Mouse (Mus musculus): ENCODE data around the gene Chtop.

Gene Chtop

GRCm38 (mm10) chr3:90462579-90462978 is 46.7 kb downstream of the Chtop start:
- DNase-seq, result no peak

DNA sequence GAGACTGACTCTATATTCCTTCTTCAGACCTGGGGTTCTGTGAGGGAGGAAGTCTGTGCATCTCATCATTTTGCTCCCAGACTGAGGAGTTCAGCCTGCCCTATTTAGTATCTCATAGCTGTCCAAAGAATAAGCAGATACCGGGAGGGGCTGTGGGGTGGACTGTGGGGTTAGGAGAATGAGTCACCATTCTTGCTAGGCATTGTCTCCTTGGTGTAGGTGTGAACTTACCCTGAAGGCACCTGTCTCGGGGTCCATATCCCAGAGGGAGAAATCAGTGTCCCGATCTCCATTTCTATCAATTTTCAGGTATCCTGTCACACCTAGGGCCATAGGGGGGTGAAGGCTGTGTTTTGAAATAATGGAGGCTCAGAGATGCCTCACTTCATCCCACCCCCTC is 47.4 kb downstream of the Chtop start:
- no peak for DNase-seq

- DNase-seq, result no peak
Measured at GRCm38 (mm10) chr3:90460315-90460714, 49.0 kb downstream of the Chtop start.

GRCm38 (mm10) chr3:90459727-90460126 is 49.6 kb downstream of the Chtop start:
- no peak for DNase-seq

DNA sequence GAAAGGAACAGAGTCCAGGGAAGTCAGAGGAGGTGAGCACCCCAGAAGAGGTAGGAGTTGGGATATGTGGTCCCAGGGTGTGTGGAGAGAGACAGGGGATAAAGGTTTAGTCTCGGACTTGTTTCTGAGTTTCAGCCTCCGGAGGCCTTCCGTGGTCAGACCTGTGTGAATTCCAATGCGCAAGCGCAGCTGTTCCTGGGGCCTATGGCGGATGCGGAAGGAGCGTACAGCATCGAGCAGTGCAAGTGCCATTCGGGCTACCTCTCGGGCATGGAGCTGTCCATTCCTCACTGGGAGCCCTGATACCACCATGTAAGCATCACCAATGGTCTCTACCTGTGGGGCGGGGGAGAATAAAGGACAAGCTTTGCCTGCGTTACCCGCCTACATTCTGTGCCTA is 54.4 kb downstream of the Chtop start:
- no peak for DNase-seq

DNA sequence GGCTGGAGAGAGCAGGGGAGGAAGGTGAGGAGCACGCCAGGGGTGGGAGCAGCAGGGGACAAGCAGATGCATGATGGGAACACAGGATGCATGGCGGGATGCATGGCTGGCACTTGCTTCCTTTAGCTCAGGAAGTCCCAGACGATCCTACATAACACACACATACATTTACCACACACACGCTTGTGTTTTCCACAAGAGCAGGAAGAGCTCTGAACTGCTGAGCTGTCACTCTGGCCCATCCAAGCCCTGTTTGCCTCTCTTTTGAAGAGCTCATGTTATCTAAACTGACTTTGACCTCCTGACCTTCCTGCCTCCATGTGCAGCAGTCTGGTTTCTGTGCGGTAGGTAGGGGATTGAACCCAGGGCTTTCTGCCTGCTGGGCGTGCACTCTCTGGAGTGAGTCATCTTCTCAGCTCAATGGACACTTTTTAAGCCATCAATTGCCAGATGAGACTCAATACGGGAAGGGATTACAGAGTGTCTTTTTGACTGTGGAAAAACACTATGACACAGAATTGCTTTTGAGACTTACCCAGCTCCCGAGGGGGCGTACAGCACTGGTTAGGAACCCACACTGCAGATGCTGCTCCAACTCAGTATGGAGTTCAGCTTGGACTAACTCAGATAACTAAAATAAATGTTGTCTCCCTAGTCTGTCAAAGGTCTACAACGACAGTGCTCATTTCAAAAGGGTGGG is 57.8 kb downstream of the Chtop start:
- DNase-seq, result no peak

DNA sequence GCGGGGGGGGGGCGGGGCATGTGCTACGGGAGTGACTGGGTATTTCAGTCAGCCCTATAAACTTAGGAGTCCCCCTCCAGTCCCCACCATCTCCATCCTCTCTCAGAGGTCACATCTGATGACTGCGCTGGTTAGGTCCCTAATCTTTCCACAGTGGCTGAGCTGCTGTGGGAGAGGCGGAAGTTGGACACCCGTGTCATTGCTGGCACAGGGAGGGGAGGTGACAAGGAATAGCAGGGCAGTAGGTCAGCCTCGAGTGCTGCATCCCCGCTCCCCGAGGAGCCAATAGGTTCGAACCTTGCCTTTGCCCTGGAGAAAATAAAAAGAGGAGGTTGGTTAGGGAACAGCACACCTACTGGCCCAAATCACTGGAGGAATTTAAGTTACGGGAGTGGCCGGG is 58.4 kb downstream of the Chtop start:
- no peak for DNase-seq

Data from cerebellum, adult 8-10 months (tissue).